Mouse (Mus musculus): ENCODE data around the gene Vps53. TPM values are rescaled to one million over a fixed set of nuclear protein-coding genes. Genes with fewer than 3 reads are reported as not detected.
"Not testable (repeated sequence)": the region's sequence is repeated elsewhere in the genome, so short reads cannot be mapped to it uniquely, and the experiment has no call there.

Gene Vps53
- polyA plus RNA-seq (2016; fragmentation: Nextera tagmentation; extraction: Ambion mirVana): 32.2 and 34.2 TPM in 2 replicates

DNA sequence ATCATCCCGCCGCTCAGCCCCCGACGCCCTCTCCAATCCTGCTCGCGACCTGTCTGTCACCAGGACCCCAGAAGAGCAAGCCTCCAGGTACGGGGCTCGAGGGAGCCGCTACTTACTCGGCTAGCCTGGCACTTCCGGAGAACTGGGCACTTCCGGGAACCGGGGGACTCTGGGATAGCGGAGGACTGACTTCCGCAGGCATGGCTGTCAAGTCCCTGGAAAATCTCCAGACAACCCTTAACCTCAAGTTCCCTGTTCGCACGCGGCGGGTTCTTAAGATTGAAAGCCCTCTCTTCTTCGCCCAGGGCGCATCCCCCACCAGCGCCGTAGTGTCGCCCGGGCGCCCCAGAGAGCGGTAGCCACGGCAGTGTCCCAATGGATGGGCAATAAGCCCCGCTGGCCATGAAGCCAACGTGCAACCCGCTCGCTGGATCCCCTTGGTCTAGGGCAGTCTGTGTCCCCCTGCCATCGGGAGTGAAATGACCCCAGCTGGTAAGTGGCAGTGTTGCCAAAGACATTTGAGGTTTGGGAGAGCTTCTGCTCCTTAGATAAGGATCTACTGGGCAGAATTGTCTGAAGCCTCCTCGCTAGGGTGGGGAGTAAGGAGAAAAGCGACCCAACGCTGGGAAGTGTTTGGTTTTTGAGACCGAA, at the start of gene Vps53, which contains the start of gene Fam57a:
Gene Vps53, minus strand, starts transcription at position 153 of the 651 bp plus-strand sequence.
Gene Fam57a, plus strand, starts transcription at position 177 of the 651 bp plus-strand sequence.
- WGBS: under 1% methylated on average over 37 of the region's 37 CpGs
- H3K4me2 ChIP-seq: peak within 1 kb of the TSS; percentile 95
- H3K4me3 ChIP-seq: peak within 1 kb of the TSS; percentile 75
- 0 out of 2 replicates have a peak, but pooled peaks cover 7% of the 10 kb centered on the region for H3K36me3 ChIP-seq
- H3K27me3 ChIP-seq (replicated peaks): no peaks in the 10 kb centered on the region
- ATAC-seq (ENCODE audit: insufficient number of reproducible peaks, low FRiP score): peak; percentile 86
- peak within 1 kb of the TSS; percentile 36; the same call in 1 of the 2 replicates for H3K27ac ChIP-seq (ENCODE audit: poor library complexity, severe bottlenecking)
- H3K4me1 ChIP-seq (replicated peaks): peaks cover 11% of the 10 kb centered on the region
- H3K9me3 ChIP-seq (replicated peaks): no peaks in the 10 kb centered on the region
- peak within 1 kb of the TSS; percentile 80 for H3K9ac ChIP-seq

DNA sequence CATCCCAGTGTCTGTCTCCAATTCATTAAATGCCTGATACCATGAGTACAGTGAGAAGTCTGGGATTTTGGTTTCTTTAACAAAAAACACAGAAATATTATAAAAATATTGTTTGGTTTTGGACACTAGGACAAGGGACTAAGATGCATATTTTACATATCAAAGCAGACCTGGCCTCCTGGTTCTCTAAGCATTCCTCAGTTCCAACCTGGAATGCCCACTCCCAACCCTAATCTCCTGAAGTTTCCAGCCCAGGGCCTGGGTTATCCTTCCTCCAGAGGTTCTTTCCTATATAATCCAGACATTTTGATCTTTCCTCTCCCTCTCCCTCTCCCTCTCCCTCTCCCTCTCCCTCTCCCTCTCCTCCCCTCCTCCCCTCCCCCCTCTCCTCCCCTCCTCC, 45.6 kb upstream of the Vps53 start:
- Histone ChIP-seq H3K4me3 (no peak overlapping the region), H3K36me3 (peaks cover 51% of the 10 kb centered on the region), H3K9me3 (replicated peaks) (no peaks in the 10 kb centered on the region), H3K9ac (no peak overlapping the region), H3K4me2 (no peak overlapping the region), H3K4me1 (replicated peaks) (0 out of 2 replicates have a peak, but pooled peaks cover 2% of the 10 kb centered on the region), H3K27ac (ENCODE audit: poor library complexity, severe bottlenecking) (no peak overlapping the region), H3K27me3 (replicated peaks) (no peaks in the 10 kb centered on the region)
- no peak for ATAC-seq (ENCODE audit: insufficient number of reproducible peaks, low FRiP score)

DNA sequence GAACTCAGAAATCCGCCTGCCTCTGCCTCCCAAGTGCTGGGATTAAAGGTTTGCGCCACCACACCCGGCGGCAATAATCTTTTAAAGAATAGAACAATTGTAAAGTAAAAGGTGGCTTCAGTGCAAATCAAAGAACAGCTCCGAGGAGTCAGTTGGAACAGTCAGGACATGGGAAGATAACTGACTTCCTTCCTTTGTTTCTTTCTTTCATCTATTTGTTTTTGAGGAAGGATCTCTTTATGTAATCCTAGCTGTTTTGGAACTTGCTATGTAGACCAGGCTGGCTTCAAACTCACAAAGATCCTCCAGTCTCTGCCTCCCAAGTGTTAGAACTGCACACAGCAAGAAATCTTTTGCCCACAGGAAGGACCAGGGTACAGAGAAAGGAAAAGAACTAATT, 45.2 kb upstream of the Vps53 start:
- peaks cover 54% of the 10 kb centered on the region for H3K36me3 ChIP-seq
- 0 out of 2 replicates have a peak, but pooled peaks cover 2% of the 10 kb centered on the region for H3K4me1 ChIP-seq (replicated peaks)
- no peaks in the 10 kb centered on the region for H3K27me3 ChIP-seq (replicated peaks)
- no peak overlapping the region for H3K9ac ChIP-seq
- no peak for ATAC-seq (ENCODE audit: insufficient number of reproducible peaks, low FRiP score)
- H3K27ac ChIP-seq (ENCODE audit: poor library complexity, severe bottlenecking): no peak overlapping the region
- H3K9me3 ChIP-seq (replicated peaks): no peaks in the 10 kb centered on the region
- H3K4me2 ChIP-seq: no peak overlapping the region
- WGBS: 82% methylated on average over 5 of the region's 5 CpGs
- no peak overlapping the region for H3K4me3 ChIP-seq

DNA sequence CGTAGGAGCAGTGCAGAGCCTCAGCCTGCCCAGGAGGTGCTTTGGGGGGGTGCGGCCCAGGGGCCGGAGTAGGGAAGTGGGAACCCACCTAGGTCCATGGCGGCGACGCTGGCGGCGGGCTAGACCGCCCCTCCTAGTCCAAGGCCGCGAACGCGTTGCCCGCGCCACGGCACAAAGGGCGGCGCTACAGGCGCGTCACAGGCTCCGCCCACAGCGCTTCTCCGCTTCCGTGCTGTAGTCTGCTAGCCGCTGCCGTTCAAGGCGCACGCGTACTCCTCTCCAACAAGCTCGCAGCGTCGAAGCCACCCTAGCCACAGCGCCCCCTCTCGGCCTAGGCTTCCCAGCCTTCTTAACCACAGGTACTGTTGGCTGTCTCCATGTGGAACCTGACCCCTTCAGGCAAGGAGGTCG, 37.9 kb upstream of the Vps53 start, which contains the start of the genes Dbil5 and Gemin4:
Gene Dbil5, plus strand, starts transcription at position 219 of the 411 bp plus-strand sequence.
Gene Gemin4, minus strand, starts transcription at position 275 of the 411 bp plus-strand sequence.
- peak within 1 kb of the TSS; percentile 85 for H3K27ac ChIP-seq (ENCODE audit: poor library complexity, severe bottlenecking)
- no peaks in the 10 kb centered on the region for H3K9me3 ChIP-seq (replicated peaks)
- H3K9ac ChIP-seq: peak within 1 kb of the TSS; percentile 95
- peaks cover 41% of the 10 kb centered on the region for H3K36me3 ChIP-seq
- no peaks in the 10 kb centered on the region for H3K27me3 ChIP-seq (replicated peaks)
- H3K4me2 ChIP-seq: peak within 1 kb of the TSS; percentile 81
- H3K4me1 ChIP-seq (replicated peaks): peaks cover 7% of the 10 kb centered on the region; the same call in 1 of the 2 replicates
- ATAC-seq (ENCODE audit: insufficient number of reproducible peaks, low FRiP score): peak; percentile 97
- WGBS: 0% methylated on average over 35 of the region's 35 CpGs
- peak within 1 kb of the TSS; percentile 89 for H3K4me3 ChIP-seq

DNA sequence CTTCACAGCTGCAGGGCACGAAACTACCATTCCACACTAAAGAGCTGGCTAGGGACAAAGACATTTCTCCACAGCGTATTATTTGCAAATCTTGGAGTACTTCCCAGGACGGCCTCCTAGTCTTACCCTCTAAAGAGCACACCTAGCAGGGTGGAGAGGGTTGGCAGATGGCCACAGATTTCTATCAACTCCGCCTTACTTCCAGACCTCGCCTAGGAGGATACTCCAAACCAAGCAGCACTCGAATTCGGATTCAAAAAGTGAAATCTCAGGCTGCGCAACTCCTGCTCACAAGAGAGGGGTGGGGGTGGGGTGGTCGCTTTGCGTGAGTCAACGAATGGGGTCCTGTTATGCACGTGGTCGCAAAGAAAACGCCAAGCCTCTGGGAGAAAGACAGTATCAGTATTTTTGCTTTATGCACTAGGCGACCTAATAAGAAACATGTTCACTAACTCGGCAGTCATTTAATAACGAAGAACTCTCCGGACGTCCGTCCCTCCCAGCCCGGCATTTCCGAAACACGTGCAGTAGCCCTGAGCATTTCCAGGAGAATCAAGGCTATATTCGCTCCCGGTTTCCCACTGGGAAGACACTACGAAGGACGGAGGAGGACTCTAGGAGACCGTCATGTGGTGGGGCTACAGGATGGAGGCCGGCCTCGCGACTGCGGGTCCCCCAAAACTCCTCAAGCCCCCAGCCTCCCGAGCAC, 37.4 kb upstream of the Vps53 start:
- 4% methylated on average over 33 of the region's 33 CpGs for WGBS
- peak; percentile 67 for ATAC-seq (ENCODE audit: insufficient number of reproducible peaks, low FRiP score)
- Histone ChIP-seq H3K9ac (peak overlapping the region; percentile 95), H3K27ac (ENCODE audit: poor library complexity, severe bottlenecking) (peak overlapping the region; percentile 85), H3K27me3 (replicated peaks) (no peaks in the 10 kb centered on the region), H3K4me3 (peak overlapping the region; percentile 89), H3K4me1 (replicated peaks) (peaks cover 5% of the 10 kb centered on the region; the same call in 1 of the 2 replicates), H3K4me2 (peak overlapping the region; percentile 81), H3K9me3 (replicated peaks) (no peaks in the 10 kb centered on the region), H3K36me3 (peaks cover 42% of the 10 kb centered on the region)

DNA sequence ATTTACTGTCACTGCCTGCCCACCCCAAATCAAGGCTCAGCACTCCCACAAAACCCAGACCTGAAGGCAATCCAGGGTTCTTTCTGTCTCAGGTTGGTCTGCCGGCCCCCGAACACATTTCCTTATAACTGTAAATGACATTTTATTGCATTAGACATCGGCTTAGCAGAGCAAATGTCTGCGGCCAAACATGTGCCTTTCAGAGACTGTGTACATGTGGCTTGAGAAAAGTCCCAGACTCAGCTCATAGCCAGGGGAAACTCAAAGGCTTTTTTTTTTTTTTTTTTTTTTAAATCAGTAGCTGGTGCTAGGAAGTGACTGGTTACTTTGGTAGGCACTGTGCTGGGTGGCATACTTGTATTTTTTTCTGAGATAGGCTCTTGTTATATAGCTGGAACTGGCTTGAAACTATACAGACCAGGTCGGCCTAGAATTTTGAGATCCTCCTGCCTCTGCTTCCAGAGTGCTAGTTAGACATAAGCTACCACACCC, 36.6 kb upstream of the Vps53 start:
- Histone ChIP-seq H3K9me3 (replicated peaks) (no peaks in the 10 kb centered on the region), H3K27ac (ENCODE audit: poor library complexity, severe bottlenecking) (0 out of 2 replicates have a peak overlapping the region, but pooled peaks have one; percentile 85), H3K9ac (peak overlapping the region; percentile 95; the same call in 1 of the 2 replicates), H3K27me3 (replicated peaks) (no peaks in the 10 kb centered on the region), H3K4me1 (replicated peaks) (peaks cover 5% of the 10 kb centered on the region; the same call in 1 of the 2 replicates), H3K4me3 (peak overlapping the region; percentile 89), H3K36me3 (peaks cover 42% of the 10 kb centered on the region), H3K4me2 (peak overlapping the region; percentile 81)
- 92% methylated on average over 5 of the region's 5 CpGs for WGBS
- ATAC-seq (ENCODE audit: insufficient number of reproducible peaks, low FRiP score): no peak

DNA sequence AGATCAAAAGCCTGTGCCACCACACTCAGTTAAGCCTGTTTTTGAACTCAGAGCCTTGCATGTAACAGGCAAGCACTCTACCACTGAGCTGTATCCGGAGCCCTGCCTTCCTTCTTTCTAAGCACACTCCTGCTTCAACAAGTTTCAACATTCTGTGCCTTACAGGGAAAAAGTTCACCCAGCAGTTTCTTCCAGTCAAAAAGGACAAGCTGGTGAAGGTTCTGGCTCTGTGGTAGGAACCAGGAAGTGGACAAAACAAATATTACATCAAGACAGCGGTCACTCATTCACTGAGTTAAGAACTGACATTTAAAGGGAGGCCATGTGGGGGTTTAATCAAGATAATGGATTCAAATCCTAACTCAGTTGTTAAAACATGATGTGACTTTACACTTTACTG, 35.6 kb upstream of the Vps53 start:
- H3K9me3 ChIP-seq (replicated peaks): no peaks in the 10 kb centered on the region
- H3K4me2 ChIP-seq: no peak overlapping the region
- H3K36me3 ChIP-seq: peaks cover 46% of the 10 kb centered on the region
- H3K9ac ChIP-seq: no peak overlapping the region
- no peaks in the 10 kb centered on the region for H3K27me3 ChIP-seq (replicated peaks)
- no peak overlapping the region for H3K4me3 ChIP-seq
- H3K4me1 ChIP-seq (replicated peaks): peaks cover 8% of the 10 kb centered on the region
- no peak for ATAC-seq (ENCODE audit: insufficient number of reproducible peaks, low FRiP score)
- no peak overlapping the region for H3K27ac ChIP-seq (ENCODE audit: poor library complexity, severe bottlenecking)
- WGBS: 94% methylated on average over 2 of the region's 2 CpGs

DNA sequence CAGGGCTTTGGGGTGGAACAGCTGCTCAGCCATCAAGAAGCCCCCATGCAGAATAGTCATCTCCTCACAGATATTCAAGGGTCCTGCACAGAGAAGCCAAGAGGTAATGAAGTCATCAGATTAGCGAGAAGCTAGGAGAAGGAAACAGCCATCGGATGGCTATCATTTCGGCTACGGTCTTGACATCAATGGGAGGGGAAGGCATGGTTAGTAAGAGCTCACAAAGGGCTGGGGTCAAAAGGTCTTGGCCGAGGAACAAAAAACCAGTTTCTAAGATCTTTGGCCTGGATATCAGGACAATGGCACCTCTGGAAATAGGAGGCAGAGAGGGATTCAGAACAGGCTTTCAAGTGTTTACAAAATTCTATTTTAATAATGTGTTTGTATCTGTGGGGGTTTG, 34.4 kb upstream of the Vps53 start:
- ATAC-seq (ENCODE audit: insufficient number of reproducible peaks, low FRiP score): no peak
- Histone ChIP-seq H3K4me3 (no peak overlapping the region), H3K27me3 (replicated peaks) (no peaks in the 10 kb centered on the region), H3K36me3 (peaks cover 54% of the 10 kb centered on the region), H3K4me2 (no peak overlapping the region), H3K9me3 (replicated peaks) (no peaks in the 10 kb centered on the region), H3K9ac (no peak overlapping the region), H3K27ac (ENCODE audit: poor library complexity, severe bottlenecking) (no peak overlapping the region), H3K4me1 (replicated peaks) (peaks cover 11% of the 10 kb centered on the region)
- WGBS: 85% methylated on average over 5 of the region's 5 CpGs

DNA sequence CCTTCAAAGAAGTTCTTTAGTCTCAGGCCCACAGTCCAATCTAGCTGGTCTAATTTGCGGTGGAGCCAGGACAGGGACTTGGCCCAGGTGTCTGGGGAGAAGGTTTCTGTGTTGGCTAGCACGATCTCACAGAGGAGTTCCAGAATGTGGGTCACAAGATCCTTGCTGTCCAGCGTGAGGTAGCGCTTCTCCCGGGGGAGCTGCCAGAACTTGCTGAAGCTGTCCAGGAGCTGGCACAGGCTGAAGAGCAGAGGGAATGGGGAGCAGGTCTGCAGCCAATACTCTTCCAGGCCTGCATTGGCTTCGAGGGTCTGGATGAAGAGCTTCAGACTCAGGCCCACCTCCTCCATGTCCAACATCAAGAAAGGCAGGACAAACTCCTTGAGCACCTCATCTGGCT, 32.1 kb upstream of the Vps53 start:
- H3K4me2 ChIP-seq; H3K4me1 ChIP-seq (replicated peaks); H3K27ac ChIP-seq (ENCODE audit: poor library complexity, severe bottlenecking); ATAC-seq (ENCODE audit: insufficient number of reproducible peaks, low FRiP score); H3K27me3 ChIP-seq (replicated peaks); H3K9ac ChIP-seq; H3K9me3 ChIP-seq (replicated peaks); H3K4me3 ChIP-seq: not testable (repeated sequence)
- whole genome bisulfite sequencing: 89% methylated on average over 5 of the region's 6 CpGs
- H3K36me3 ChIP-seq: peaks cover 75% of the 10 kb centered on the region

DNA sequence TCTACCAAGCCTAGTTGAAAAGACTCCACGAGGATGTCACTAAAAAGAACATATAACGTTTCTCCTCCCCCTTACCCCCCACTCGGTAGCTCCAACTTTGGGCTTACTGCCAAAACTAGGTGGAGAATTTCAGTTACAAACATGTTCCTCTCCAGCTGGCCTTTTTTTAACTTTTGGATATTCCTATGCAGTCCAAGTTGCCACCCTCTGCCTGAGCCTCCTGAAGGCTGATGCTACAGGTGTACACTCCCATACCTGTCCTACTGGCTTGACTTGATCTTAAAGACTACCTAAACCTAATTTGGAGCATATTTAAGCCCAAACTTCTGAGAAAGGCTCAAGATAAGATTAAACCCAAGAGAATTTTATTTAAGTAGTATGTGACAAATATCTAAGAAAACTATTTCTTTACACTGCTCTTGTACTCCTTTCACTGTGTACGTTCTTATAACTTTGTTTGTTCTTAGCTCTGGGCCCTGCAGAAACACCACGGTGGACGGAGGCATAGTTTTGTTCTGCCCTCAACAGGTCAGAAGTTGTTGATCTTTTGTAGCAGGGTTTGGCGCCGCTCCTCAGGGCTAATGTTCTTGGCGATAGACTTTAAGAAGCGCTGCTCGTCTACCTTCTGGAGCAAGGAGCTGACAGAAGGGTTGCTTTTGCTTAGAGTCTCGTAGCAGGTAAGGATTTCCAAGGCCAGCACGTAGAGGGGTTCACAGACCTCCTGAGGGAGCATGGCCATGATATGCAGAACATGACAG, 31.0 kb upstream of the Vps53 start:
- Histone ChIP-seq H3K4me2 (no peak overlapping the region), H3K27me3 (replicated peaks) (no peaks in the 10 kb centered on the region), H3K4me1 (replicated peaks) (peaks cover 6% of the 10 kb centered on the region), H3K4me3 (no peak overlapping the region), H3K36me3 (peaks cover 86% of the 10 kb centered on the region), H3K9me3 (replicated peaks) (no peaks in the 10 kb centered on the region), H3K9ac (no peak overlapping the region), H3K27ac (ENCODE audit: poor library complexity, severe bottlenecking) (no peak overlapping the region)
- 84% methylated on average over 13 of the region's 13 CpGs for WGBS
- no peak for ATAC-seq (ENCODE audit: insufficient number of reproducible peaks, low FRiP score)
